Mouse (Mus musculus) embryonic fibroblast, embryonic 13.5 days (primary cell): Measurements from ENCODE around the gene Cacna1e. TPM values are rescaled to one million over a fixed set of nuclear protein-coding genes. Genes with fewer than 3 reads are reported as not detected.

ENCODE experiments used
- H3K27ac ChIP-seq: 2 replicates; pipeline ENCODE4 v1.5.1; 2012; ENCODE audit warnings: low read length, control low read depth, inconsistent platforms; ENCODE audit not compliant: insufficient read depth
- H3K4me1 ChIP-seq: 2 replicates; pipeline ENCODE4 v1.6.1; 2011; ENCODE audit warnings: low read length; ENCODE audit not compliant: control insufficient read depth, insufficient read depth
- H3K4me3 ChIP-seq: 2 replicates; pipeline ENCODE4 v1.5.1; 2011; ENCODE audit warnings: mild to moderate bottlenecking, control low read depth, low read length; ENCODE audit not compliant: insufficient read depth
- CTCF ChIP-seq: IDR thresholded peaks from 2 replicates; pipeline ENCODE4 v1.5.1; 2011; ENCODE audit warnings: mild to moderate bottlenecking, control low read depth, low read length, moderate library complexity, borderline replicate concordance; ENCODE audit not compliant: insufficient read depth
- POLR2A ChIP-seq: IDR thresholded peaks from 2 replicates; pipeline ENCODE4 v1.6.1; 2011; ENCODE audit warnings: low read depth, mild to moderate bottlenecking, control low read depth, low read length, moderate library complexity
- polyA plus RNA-seq: library from polyadenylated mRNA; stranded (reverse); fragments of >200 nt; gene quantifications from 2 replicates; pipeline ENCODE4 v1.2.4, GENCODE M21; 2011; ENCODE audit warnings: low read depth; ENCODE audit not compliant: missing spikeins, insufficient read length

The Cacna1e gene
- polyA plus RNA-seq, 1 experiment: not detected

DNA sequence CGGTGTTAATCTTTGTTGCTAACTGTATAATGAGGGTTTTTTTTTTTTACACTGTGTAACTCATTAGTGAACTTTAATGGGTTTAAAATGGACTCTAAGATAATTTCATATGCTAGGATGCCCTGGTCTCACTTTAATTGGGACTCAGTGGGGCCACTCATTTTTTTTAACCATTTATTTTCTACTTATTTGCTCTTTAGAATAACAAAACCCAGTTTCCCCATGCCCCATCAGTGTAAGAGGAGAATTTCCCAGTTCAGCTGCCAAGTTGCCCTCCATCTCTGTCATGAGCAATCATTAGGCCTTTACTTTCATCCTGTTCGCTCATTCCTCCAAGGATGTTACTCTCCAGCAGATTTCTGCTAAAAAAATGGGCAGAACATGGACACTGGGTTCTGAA lies 425.7 kb downstream of the Cacna1e start:
- Histone ChIP-seq H3K4me1 (no peaks in the 10 kb centered on the region), H3K27ac (no peak overlapping the region), H3K4me3 (no peak overlapping the region)
- no peak for TF ChIP-seq CTCF
- TF ChIP-seq POLR2A: no peak

DNA sequence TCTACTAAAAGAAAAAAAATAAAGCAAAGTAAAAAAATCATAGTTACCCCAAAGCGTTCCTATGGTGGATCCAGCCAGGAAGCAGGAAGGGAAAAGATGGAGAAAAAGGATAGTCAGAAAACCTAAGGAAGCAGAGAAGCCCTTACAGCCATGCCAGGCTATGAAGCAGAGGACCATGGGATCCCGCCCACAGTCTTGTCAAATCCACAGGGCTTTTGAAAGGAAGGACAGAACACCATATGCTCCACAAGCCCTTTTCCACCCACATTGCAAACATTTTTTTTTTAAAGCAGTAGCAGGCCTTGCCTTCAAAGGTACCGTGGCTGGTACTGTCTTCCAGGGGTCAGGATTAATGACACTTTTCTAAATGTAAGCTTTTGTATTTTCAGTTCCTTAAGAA lies 433.5 kb downstream of the Cacna1e start:
- Histone ChIP-seq H3K27ac (no peak overlapping the region), H3K4me3 (no peak overlapping the region), H3K4me1 (no peaks in the 10 kb centered on the region)
- TF ChIP-seq CTCF (no peak), POLR2A (no peak)

DNA sequence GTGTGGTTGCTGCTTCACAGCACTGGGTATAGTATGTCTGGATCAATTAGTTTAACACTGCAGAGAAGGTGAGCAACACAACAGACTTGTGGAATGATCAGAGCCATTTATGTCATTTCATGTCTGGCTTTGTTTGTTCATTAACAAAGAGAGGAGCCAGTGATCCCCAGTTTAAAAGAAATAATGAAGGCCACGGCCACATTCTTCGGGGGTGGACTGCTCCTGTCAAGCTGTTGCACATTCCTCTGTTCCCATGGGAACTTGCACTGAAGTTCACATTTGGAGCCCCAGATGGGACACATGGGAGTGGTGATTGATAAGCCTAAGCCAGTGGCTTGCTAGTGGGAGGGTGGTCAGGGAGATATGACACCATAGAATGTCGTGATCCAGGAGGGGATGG lies 437.8 kb downstream of the Cacna1e start:
- Histone ChIP-seq H3K4me3 (no peak overlapping the region), H3K27ac (no peak overlapping the region), H3K4me1 (no peaks in the 10 kb centered on the region)
- TF ChIP-seq CTCF (no peak), POLR2A (no peak)

DNA sequence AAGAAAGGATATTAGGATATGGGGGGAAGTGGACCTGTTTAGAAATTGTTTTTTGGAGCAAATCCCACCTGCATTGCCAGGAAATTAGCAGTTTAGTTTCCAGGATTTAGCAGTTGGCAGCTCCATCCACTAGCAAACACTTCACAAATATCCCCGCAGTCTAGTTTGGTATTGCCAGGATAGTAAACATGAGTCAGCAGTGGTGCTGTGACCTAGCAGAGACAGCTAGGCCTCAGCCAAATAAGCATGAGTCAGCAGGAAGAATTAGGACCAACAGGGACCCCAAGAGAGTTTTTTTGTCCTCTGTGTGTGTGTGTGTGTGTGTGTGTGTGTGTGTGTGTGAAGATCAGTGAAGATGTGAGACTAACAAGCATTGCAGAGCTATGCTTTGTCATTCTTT lies 450.8 kb downstream of the Cacna1e start:
- Histone ChIP-seq H3K4me3 (no peak overlapping the region), H3K4me1 (no peaks in the 10 kb centered on the region), H3K27ac (no peak overlapping the region)
- no peak for TF ChIP-seq CTCF
- TF ChIP-seq POLR2A: no peak

DNA sequence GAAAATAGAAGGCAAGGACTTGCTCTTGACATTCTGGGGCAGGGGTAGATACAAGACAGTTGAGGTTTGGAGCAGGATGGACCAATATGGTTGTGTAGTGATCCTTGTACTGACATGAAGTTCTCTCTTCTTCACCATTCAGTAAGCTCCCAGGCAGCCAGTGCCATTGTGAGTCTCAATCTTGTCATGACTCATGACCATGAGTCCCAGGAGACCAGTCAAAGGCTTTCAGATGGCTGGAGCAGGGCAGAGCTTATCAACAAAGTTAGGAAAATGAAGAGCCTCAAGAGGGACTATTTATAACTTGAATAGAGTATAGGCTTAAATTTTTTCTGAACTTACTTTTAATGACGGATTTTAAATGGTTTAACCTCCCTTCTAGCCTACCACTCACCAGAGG lies 451.2 kb downstream of the Cacna1e start:
- Histone ChIP-seq H3K27ac (no peak overlapping the region), H3K4me3 (no peak overlapping the region), H3K4me1 (no peaks in the 10 kb centered on the region)
- TF ChIP-seq POLR2A (no peak), CTCF (no peak)

DNA sequence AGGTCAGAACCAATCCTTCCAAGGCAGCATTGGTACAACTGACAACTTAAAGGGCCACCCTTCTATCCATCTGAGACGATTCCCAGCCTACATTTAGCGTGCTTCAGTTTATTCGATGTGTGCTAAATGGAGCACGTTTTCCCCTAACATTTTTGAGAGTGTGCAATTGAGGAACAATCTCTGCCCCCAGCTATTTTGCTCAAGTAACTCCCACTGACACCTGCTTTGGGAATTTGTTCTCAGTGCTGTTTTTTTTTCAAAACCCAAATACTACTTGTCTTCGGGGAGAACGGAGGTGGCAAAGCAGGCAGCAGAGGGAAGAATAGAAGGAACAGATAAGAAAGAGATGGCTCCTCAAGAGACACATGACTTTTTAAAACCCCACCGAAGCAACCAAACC lies 456.0 kb downstream of the Cacna1e start:
- TF ChIP-seq CTCF (no peak), POLR2A (no peak)
- H3K4me1 ChIP-seq: no peaks in the 10 kb centered on the region
- H3K4me3 ChIP-seq: no peak overlapping the region
- H3K27ac ChIP-seq: no peak overlapping the region

DNA sequence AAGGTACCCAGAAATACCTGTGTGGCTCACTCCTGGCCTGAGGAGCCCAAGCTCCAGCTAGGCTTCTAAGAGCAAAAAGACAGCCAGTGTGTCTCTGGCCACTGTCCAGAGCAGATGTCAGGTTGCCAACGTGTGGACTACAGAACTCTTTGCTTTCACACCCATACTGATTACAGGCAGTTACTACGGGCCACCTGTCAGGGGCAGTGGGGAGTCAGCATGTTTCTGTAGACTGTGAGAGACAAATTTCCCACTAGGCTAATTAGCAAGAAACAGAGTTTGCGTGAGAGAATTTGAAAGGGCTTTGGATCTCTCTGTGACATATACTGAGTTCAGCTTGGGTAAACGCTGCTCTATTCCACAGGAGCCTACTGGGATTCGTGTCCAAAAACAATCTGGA lies 466.0 kb downstream of the Cacna1e start:
- Histone ChIP-seq H3K27ac (no peak overlapping the region), H3K4me1 (no peaks in the 10 kb centered on the region), H3K4me3 (no peak overlapping the region)
- TF ChIP-seq CTCF (no peak), POLR2A (no peak)

DNA sequence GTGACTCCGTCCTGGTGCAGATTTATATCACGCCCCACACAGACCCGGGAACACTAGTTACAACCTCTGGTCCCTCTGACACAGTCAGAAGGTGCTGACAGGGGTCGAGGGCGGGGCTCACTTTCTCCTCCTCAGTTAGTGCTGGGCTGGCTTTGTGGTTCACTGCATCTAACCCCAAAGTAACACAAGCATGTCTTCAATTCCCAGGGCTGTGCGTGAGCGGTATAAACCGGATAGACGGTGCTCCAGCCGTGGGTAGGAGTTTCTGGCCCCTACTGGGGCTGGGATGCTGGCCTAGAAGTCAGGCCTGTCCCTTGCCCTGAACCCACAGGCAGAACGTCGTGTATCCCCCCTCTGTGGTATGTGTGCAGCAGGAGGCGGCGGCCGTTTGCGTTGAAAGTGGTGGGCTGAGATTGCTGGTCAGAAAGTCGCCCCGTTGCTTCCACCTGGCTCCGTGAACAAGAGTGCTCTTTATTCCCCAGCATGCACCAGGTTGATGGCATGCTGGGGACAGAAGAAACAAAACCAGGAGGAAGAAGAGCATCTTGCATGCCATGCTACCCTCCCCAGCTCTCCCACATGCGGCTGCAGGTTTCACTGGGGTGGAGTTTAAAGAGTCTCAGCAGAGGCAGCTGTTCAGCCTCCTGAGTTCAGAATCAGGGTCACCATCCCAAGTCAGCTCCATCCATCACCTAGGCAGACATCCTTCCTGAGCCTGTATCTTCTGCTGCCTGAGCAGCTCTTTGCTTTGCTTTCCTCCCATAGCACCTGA lies 467.7 kb downstream of the Cacna1e start:
- Histone ChIP-seq H3K4me3 (no peak overlapping the region), H3K4me1 (no peaks in the 10 kb centered on the region), H3K27ac (no peak overlapping the region)
- no peak for TF ChIP-seq CTCF
- no peak for TF ChIP-seq POLR2A

DNA sequence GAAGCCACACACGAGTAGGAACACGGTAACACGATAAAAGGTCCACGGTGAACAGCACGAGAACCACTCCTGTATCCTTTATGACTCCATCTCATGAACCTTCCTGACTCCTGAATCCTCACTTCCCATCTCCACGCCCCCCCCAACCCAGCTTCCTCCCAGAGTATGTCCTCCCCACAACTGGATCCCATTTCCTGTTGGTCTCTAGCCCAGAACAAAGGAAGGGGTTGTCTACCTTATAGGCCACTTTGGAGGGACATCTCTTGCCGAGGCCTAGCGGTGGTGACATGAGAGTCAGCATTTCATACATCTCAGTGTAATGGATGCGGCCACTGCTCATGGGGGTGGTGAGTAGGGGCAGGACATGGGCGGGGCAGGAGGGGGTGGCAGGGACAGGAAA lies 468.5 kb downstream of the Cacna1e start:
- no peak overlapping the region for H3K27ac ChIP-seq
- H3K4me1 ChIP-seq: no peaks in the 10 kb centered on the region
- no peak for TF ChIP-seq POLR2A
- no peak overlapping the region for H3K4me3 ChIP-seq

DNA sequence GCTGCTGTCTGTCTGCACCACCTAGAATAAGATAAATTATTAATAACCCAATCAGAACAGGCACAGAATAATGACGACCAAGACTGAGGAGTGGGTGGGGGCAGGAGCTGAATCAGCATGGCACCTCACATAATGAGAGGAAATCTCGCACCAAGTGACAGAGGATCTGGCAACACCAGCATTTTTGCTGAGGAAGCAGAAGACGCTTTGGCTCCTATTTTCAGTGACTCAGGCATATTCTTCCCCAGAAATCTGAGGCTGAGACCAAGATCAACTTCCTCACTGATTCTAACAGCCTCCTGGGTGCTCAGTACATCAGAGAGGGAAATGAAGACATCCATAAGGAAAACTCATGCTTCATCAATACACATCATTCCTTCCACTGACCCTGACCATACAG lies 471.2 kb downstream of the Cacna1e start:
- Histone ChIP-seq H3K27ac (no peak overlapping the region), H3K4me1 (no peaks in the 10 kb centered on the region), H3K4me3 (no peak overlapping the region)
- TF ChIP-seq CTCF (no peak), POLR2A (no peak)

DNA sequence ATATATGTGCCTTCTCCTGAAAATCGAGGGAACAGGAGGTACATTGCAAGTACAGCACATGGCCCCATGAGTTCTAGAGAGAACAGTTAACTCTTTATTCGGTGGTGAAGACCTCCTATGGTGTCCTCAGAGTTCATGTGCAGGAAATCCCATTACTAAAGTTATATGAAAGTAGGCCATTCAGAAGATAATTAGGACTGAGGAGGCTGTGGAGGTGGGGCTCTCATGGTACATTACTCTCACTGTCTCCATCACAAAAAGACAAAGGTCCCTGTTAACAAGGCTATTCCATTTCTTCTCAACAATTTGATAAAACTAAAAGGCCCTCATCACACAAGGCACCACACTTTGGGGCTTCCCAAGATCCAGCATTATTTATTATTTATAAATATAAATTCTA lies 475.2 kb downstream of the Cacna1e start:
- TF ChIP-seq POLR2A: no peak
- no peak for TF ChIP-seq CTCF
- Histone ChIP-seq H3K27ac (no peak overlapping the region), H3K4me3 (no peak overlapping the region), H3K4me1 (no peaks in the 10 kb centered on the region)
